Mouse (Mus musculus): Measurements from ENCODE around the gene Tbck. TPM values are rescaled to one million over a fixed set of nuclear protein-coding genes. Genes with fewer than 3 reads are reported as not detected.

Tbck gene
- not detected in 2 replicates for polyA plus RNA-seq (2012; ENCODE audit: insufficient read depth, insufficient read length, low replicate concordance, missing spikeins)

DNA sequence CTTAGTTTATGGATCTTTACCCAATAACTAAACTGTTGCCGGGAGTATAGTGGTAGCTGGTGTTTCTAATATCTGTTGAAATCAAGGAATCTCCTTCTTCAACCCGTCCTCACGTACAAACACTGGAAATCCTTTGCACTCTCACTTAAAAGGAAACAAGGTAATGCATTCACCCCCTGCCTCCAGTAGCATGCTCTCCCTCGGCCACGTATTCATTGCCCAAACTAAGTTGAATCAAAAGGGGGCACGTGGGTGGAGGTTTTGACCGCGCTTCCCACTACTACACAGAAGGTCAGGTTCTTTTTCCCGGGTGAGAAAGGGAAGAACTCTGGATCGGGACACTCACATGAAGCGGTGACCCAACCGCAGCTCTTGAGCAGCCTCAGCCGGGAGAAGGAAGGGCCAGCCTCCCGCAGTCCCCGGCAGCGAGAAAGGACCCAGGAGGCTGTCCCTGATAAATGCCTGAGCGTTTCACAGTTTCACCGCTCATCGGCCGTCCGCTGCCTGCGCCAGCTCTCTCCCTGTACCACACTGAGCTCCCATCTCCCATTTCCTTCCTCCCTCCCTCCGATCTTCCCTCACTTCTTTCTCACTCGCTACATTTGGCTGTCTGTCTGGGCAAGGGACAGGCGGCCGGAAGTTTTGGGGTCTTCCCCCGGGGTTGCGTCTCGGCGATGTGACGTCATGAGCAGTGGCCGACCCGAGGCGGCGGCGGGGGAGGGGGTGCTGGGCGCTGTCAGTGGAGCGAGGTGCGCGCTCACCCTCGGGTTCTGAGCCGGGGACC, at the start of gene Tbck:
Gene Tbck (plus strand): TSS at position 698 of the 784 bp plus-strand sequence.
- peak; percentile 42; the same call in 1 of the 2 replicates for TF ChIP-seq POLR2A (IDR thresholded peaks at IDR 0.05; ENCODE audit: insufficient read depth, low read depth, low read length)
- TF ChIP-seq CTCF (IDR thresholded peaks at IDR 0.05; ENCODE audit: insufficient read depth, low read depth, low read length): no peak
- Histone ChIP-seq H3K4me3 (ENCODE audit: insufficient read depth, low read depth, low read length) (peak within 1 kb of the TSS; percentile 72), H3K27ac (ENCODE audit: insufficient read depth, low read depth, low read length) (peak within 1 kb of the TSS; percentile 98), H3K4me1 (ENCODE audit: control insufficient read depth, insufficient read depth, low read length) (0 out of 2 replicates have a peak, but pooled peaks cover 2% of the 10 kb centered on the region)
- under 1% methylated on average over 42 of the region's 42 CpGs for WGBS

DNA sequence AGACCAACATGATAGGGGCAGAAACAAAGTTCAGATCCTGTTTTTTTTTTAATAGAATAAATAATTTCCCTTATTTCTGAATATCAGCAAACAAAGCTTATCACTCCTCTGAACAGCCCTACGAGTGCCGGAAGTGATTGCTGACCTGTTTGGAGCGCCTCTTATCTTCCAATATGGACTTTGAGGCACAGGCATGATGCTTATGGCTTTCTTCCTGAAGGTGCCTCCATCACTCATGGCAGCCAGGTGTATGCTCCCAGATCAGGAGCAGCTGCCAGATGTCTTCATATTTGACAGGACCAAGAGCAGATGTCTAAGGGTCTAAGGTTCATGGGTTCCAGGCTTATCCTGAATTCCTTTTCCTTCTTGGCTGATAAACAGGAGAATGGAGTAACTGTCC, 46.9 kb upstream of the Tbck start:
- Histone ChIP-seq H3K4me1 (ENCODE audit: control insufficient read depth, insufficient read depth, low read length) (no peaks in the 10 kb centered on the region), H3K4me3 (ENCODE audit: insufficient read depth, low read depth, low read length) (no peak overlapping the region), H3K27ac (ENCODE audit: insufficient read depth, low read depth, low read length) (no peak overlapping the region)
- WGBS: 94% methylated on average over 3 of the region's 3 CpGs
- TF ChIP-seq POLR2A (IDR thresholded peaks at IDR 0.05; ENCODE audit: insufficient read depth, low read depth, low read length) (no peak), CTCF (IDR thresholded peaks at IDR 0.05; ENCODE audit: insufficient read depth, low read depth, low read length) (no peak)

DNA sequence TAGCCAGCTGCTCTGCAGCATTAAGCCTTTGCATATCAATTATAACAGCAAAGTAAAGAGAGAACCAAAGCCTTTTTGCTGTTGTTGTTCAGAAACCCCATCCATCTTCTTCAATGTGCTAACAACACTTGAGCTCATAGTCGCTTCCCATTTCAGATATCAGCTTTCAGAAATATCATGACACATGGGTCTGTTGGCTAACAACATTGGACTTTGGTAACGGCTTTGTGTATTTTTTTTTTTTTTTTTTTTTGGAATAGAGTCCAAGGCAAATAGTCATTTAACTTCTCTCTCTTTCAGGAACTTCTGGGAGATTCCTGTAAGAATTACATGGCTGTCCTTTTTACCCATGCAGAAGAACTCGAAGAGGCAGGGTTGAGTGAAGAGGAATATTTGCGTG, 39.9 kb upstream of the Tbck start:
- WGBS: 84% methylated on average over 4 of the region's 4 CpGs
- TF ChIP-seq CTCF (IDR thresholded peaks at IDR 0.05; ENCODE audit: insufficient read depth, low read depth, low read length) (no peak), POLR2A (IDR thresholded peaks at IDR 0.05; ENCODE audit: insufficient read depth, low read depth, low read length) (no peak)
- no peak overlapping the region for H3K27ac ChIP-seq (ENCODE audit: insufficient read depth, low read depth, low read length)
- no peak overlapping the region for H3K4me3 ChIP-seq (ENCODE audit: insufficient read depth, low read depth, low read length)
- no peaks in the 10 kb centered on the region for H3K4me1 ChIP-seq (ENCODE audit: control insufficient read depth, insufficient read depth, low read length)

DNA sequence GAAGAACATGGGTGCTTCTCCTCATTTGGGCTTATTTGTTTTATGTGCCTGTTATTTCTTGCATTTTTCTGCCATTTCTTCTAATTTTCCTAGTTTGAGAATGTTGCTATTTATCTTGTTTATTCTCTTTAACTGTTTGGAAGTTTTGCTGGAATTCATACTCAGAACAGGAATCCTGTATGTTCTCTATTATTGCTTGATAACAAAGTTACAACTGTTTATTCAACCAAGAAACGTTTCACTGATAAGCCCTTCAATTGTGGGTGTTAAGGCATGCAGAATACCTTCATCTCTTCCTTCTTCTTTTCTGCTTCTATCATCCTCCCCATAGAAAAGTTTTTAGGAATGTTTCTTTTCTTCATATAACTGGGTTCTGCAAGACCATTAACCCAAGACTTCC, 37.1 kb upstream of the Tbck start:
- no peak overlapping the region for H3K27ac ChIP-seq (ENCODE audit: insufficient read depth, low read depth, low read length)
- WGBS: 36% methylated on average over 1 of the region's 1 CpGs
- H3K4me3 ChIP-seq (ENCODE audit: insufficient read depth, low read depth, low read length): no peak overlapping the region
- H3K4me1 ChIP-seq (ENCODE audit: control insufficient read depth, insufficient read depth, low read length): no peaks in the 10 kb centered on the region
- TF ChIP-seq CTCF (IDR thresholded peaks at IDR 0.05; ENCODE audit: insufficient read depth, low read depth, low read length) (no peak), POLR2A (IDR thresholded peaks at IDR 0.05; ENCODE audit: insufficient read depth, low read depth, low read length) (no peak)

DNA sequence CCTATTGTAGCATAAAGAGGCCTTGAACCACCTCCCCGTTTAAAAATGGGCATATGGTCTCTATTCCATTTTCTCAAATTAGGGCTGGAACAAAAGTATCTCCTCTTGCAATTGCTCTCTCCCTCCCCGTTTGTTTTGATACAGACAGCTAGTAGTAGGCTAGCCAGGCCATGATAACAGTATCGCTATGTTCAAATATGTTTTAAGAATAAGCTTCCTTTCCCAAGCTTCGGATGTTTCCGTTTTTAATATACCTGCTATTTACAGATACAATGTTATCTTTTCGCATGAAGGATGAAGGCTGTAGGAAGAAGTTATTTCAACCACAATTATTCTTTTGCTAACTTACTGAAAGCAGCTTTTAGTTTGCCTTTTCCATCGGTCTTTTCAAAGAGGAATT, 34.6 kb upstream of the Tbck start:
- no peaks in the 10 kb centered on the region for H3K4me1 ChIP-seq (ENCODE audit: control insufficient read depth, insufficient read depth, low read length)
- no peak for TF ChIP-seq POLR2A (IDR thresholded peaks at IDR 0.05; ENCODE audit: insufficient read depth, low read depth, low read length)
- no peak for TF ChIP-seq CTCF (IDR thresholded peaks at IDR 0.05; ENCODE audit: insufficient read depth, low read depth, low read length)
- WGBS: 82% methylated on average over 7 of the region's 7 CpGs

DNA sequence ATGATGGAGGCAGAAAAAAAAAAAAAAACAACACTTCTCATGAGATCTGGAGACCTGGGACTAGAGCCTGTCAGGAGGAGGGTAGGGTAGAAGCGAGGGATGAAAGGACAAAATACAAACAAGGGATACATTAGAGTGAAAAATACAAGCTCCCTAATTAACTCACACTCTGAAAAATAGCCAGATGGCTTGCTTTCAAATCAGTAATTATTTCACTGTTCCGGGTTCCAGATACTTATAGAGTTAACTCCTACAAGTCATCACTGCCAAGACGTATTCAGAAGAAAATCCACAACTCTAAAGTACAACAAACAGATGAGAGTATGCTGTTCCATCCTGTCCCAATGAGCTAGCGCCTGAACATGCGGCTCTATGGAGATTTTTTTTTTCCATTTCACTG, 33.8 kb upstream of the Tbck start:
- no peak overlapping the region for H3K4me3 ChIP-seq (ENCODE audit: insufficient read depth, low read depth, low read length)
- TF ChIP-seq CTCF (IDR thresholded peaks at IDR 0.05; ENCODE audit: insufficient read depth, low read depth, low read length) (no peak), POLR2A (IDR thresholded peaks at IDR 0.05; ENCODE audit: insufficient read depth, low read depth, low read length) (no peak)
- no peak overlapping the region for H3K27ac ChIP-seq (ENCODE audit: insufficient read depth, low read depth, low read length)
- no peaks in the 10 kb centered on the region for H3K4me1 ChIP-seq (ENCODE audit: control insufficient read depth, insufficient read depth, low read length)
- WGBS: 45% methylated on average over 5 of the region's 5 CpGs

More for the DNA sequence above, 34.6 kb upstream of the Tbck start:
- H3K4me3 ChIP-seq (ENCODE audit: insufficient read depth, low read depth, low read length): no peak overlapping the region
- H3K27ac ChIP-seq (ENCODE audit: insufficient read depth, low read depth, low read length): no peak overlapping the region

DNA sequence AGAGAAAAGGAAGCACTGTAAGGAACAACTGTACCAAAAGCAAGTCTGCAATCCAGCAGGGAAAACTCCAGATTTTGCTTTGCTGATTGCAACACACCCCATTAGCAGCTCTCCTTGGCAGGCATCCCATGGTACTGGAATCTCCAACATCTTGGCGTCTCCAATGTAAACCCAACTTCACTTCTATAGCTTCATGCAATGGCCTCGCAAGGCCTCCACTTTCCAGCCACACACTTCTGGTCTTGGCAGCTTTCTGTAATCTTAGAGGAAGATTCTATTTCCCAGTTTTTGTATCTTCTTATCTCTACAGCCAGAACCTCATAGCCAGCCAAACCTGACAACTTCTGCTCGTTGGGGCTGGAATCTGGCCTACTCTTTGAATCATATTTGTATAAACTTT, 32.2 kb upstream of the Tbck start:
- Histone ChIP-seq H3K27ac (ENCODE audit: insufficient read depth, low read depth, low read length) (no peak overlapping the region), H3K4me1 (ENCODE audit: control insufficient read depth, insufficient read depth, low read length) (no peaks in the 10 kb centered on the region), H3K4me3 (ENCODE audit: insufficient read depth, low read depth, low read length) (no peak overlapping the region)
- 73% methylated on average over 3 of the region's 3 CpGs for WGBS
- TF ChIP-seq CTCF (IDR thresholded peaks at IDR 0.05; ENCODE audit: insufficient read depth, low read depth, low read length) (no peak), POLR2A (IDR thresholded peaks at IDR 0.05; ENCODE audit: insufficient read depth, low read depth, low read length) (no peak)

DNA sequence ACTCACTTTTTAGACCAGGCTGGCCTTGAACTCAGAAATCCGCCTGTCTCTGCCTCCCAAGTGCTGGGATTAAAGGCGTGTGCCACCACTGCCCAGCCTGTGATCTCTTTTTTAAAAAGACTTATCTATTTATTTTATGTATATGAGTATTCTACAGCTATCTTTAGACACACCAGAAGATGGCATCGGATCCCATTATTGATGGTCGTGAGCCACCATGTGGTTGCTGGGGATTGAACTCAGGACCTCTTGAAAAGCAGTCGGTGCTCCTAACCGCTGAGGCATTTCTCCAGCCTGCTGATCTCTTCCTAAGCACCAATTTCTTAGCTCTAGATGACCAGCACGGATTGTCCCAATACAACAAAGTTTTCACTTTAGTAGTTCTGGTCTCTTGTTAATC, 30.0 kb upstream of the Tbck start:
- TF ChIP-seq CTCF (IDR thresholded peaks at IDR 0.05; ENCODE audit: insufficient read depth, low read depth, low read length) (no peak), POLR2A (IDR thresholded peaks at IDR 0.05; ENCODE audit: insufficient read depth, low read depth, low read length) (no peak)
- Histone ChIP-seq H3K4me3 (ENCODE audit: insufficient read depth, low read depth, low read length) (no peak overlapping the region), H3K27ac (ENCODE audit: insufficient read depth, low read depth, low read length) (no peak overlapping the region), H3K4me1 (ENCODE audit: control insufficient read depth, insufficient read depth, low read length) (no peaks in the 10 kb centered on the region)
- WGBS: 84% methylated on average over 7 of the region's 7 CpGs

DNA sequence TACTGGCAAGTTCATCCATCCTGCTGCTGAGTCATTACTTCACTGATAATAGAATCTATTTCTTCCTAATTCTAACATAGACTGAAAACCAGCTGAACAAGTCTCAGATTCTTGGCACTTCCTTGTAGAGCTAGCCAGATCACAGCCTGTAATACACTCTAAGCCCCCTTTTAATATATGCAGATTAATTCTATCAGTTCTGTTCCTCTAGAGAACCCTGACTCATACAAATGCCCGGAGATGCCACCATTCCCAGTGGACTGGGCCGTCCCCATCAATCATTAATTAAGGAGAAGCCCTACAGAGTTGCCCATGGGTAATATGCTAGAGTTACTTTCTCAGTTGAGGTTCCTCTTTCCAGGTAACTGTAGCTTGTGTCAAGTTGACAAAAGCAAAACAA, 28.0 kb upstream of the Tbck start:
- Histone ChIP-seq H3K4me3 (ENCODE audit: insufficient read depth, low read depth, low read length) (no peak overlapping the region), H3K27ac (ENCODE audit: insufficient read depth, low read depth, low read length) (no peak overlapping the region), H3K4me1 (ENCODE audit: control insufficient read depth, insufficient read depth, low read length) (no peaks in the 10 kb centered on the region)
- TF ChIP-seq POLR2A (IDR thresholded peaks at IDR 0.05; ENCODE audit: insufficient read depth, low read depth, low read length) (no peak), CTCF (IDR thresholded peaks at IDR 0.05; ENCODE audit: insufficient read depth, low read depth, low read length) (no peak)
- 30% methylated on average over 2 of the region's 2 CpGs for WGBS

Data from olfactory bulb, adult 2 months (tissue).